In genomic region chr4:139018976-139019375, GRCm38 (mm10) we compare ENCODE assay signal across 22 mouse cellular contexts. TPM values are rescaled to one million over a fixed set of nuclear protein-coding genes. Genes with fewer than 3 reads are reported as not detected.
DNase-seq lines count a peak whose midpoint lies in the region; ATAC-seq and TF ChIP-seq lines count a peak whose summit lies in the region.
"Had no signal": no experiment of that assay in that cellular context is flagged by ENCODE, and none has a peak within 500 bp of the region (broad histone marks: within the 10 kb centered on the region; RNA-seq: fewer than 3 reads in every experiment).

No protein-coding gene starts in this region.

- no peaks in the 10 kb centered on the region for H3K36me3 ChIP-seq in forebrain, embryonic 14.5 days (ENCODE audit: control insufficient read depth, insufficient read depth, low read length)
- no peaks in the 10 kb centered on the region for H3K36me3 ChIP-seq in forebrain, embryonic 10.5 days (replicated peaks)
- H3K36me3 ChIP-seq in midbrain, embryonic 13.5 days: no peaks in the 10 kb centered on the region
- no peaks in the 10 kb centered on the region for H3K36me3 ChIP-seq in midbrain, postnatal 0 days (ENCODE audit: insufficient read depth, low read length)
- H3K36me3 ChIP-seq in hindbrain, embryonic 15.5 days: no peaks in the 10 kb centered on the region
- H3K36me3 ChIP-seq: limb, embryonic 13.5 days; stomach, embryonic 15.5 days had no signal

- no peak overlapping the region for H3K27ac ChIP-seq in forebrain, embryonic 14.5 days (ENCODE audit: low read depth, low read length)
- no peak overlapping the region for H3K27ac ChIP-seq in forebrain, embryonic 10.5 days
- H3K27ac ChIP-seq in midbrain, embryonic 13.5 days: peak overlapping the region; percentile 16; the same call in 1 of the 2 replicates
- no peak overlapping the region for H3K27ac ChIP-seq in midbrain, postnatal 0 days (ENCODE audit: low read depth, low read length)
- H3K27ac ChIP-seq in hindbrain, embryonic 15.5 days (replicated peaks): 0 out of 2 replicates have a peak overlapping the region, but pooled peaks have one; percentile 0
- H3K27ac ChIP-seq: heart, embryonic 10.5 days; limb, embryonic 13.5 days; stomach, embryonic 15.5 days had no signal

- ATAC-seq in forebrain, embryonic 14.5 days: no peak
- no peak for ATAC-seq in midbrain, embryonic 13.5 days
- no peak for ATAC-seq in midbrain, postnatal 0 days (ENCODE audit: low FRiP score)
- no peak for ATAC-seq in hindbrain, embryonic 15.5 days (ENCODE audit: low FRiP score, low read depth)

- peak; percentile 45 for DNase-seq in forebrain, embryonic 14.5 days (ENCODE audit: low spot score)
- DNase-seq in forebrain, embryonic 10.5 days (ENCODE audit: extremely low spot score, low spot score): no peak
- no peak for DNase-seq in midbrain, postnatal 0 days (ENCODE audit: low spot score)
- no peak for DNase-seq in lung, postnatal 4 days
- no peak for DNase-seq in thymus, adult 18-20 months
- DNase-seq: adrenal gland, postnatal 25 days; cerebellum, adult 9-10 months; heart, postnatal 14 days; kidney, postnatal 14 days; lung, postnatal 14 days; thymus, postnatal 14 days had no signal

- H3K4me2 ChIP-seq in forebrain, embryonic 14.5 days (ENCODE audit: low read length): no peak overlapping the region
- H3K4me2 ChIP-seq in midbrain, embryonic 13.5 days (replicated peaks): no peak overlapping the region
- H3K4me2 ChIP-seq in midbrain, postnatal 0 days (ENCODE audit: low read depth, low read length, poor library complexity, severe bottlenecking): no peak overlapping the region
- no peak overlapping the region for H3K4me2 ChIP-seq in hindbrain, embryonic 15.5 days
- H3K4me2 ChIP-seq: limb, embryonic 13.5 days; stomach, embryonic 15.5 days had no signal

- H3K4me3 ChIP-seq in forebrain, embryonic 14.5 days (ENCODE audit: low read depth, low read length): no peak overlapping the region
- no peak overlapping the region for H3K4me3 ChIP-seq in forebrain, embryonic 10.5 days
- H3K4me3 ChIP-seq in midbrain, embryonic 13.5 days (replicated peaks): no peak overlapping the region
- no peak overlapping the region for H3K4me3 ChIP-seq in midbrain, postnatal 0 days (ENCODE audit: low read depth, low read length)
- H3K4me3 ChIP-seq in hindbrain, embryonic 15.5 days: no peak overlapping the region
- H3K4me3 ChIP-seq: heart, embryonic 10.5 days; limb, embryonic 13.5 days; stomach, embryonic 15.5 days had no signal

- H3K4me1 ChIP-seq in forebrain, embryonic 14.5 days (ENCODE audit: control insufficient read depth, insufficient read depth, low read length): no peaks in the 10 kb centered on the region
- H3K4me1 ChIP-seq in forebrain, embryonic 10.5 days: peaks cover under 1% of the 10 kb centered on the region
- H3K4me1 ChIP-seq in midbrain, embryonic 13.5 days (replicated peaks): peaks cover 7% of the 10 kb centered on the region
- H3K4me1 ChIP-seq in midbrain, postnatal 0 days (ENCODE audit: insufficient read depth, low read length): no peaks in the 10 kb centered on the region
- H3K4me1 ChIP-seq in hindbrain, embryonic 15.5 days (replicated peaks): peaks cover 9% of the 10 kb centered on the region
- H3K4me1 ChIP-seq: limb, embryonic 13.5 days; stomach, embryonic 15.5 days had no signal

- no peak overlapping the region for H3K9ac ChIP-seq in forebrain, embryonic 14.5 days (ENCODE audit: low read length)
- no peak overlapping the region for H3K9ac ChIP-seq in midbrain, embryonic 13.5 days (replicated peaks)
- no peak overlapping the region for H3K9ac ChIP-seq in midbrain, postnatal 0 days (replicated peaks; ENCODE audit: low read length, poor library complexity, severe bottlenecking)
- H3K9ac ChIP-seq in hindbrain, embryonic 15.5 days: no peak overlapping the region
- H3K9ac ChIP-seq: limb, embryonic 13.5 days; stomach, embryonic 15.5 days had no signal

- TF ChIP-seq CTCF in midbrain, postnatal 0 days (IDR thresholded peaks at IDR 0.05): no peak

- H3K9me3 ChIP-seq in forebrain, embryonic 14.5 days (replicated peaks; ENCODE audit: control insufficient read depth, low read length): 0 out of 2 replicates have a peak, but pooled peaks cover 4% of the 10 kb centered on the region
- H3K9me3 ChIP-seq in forebrain, embryonic 10.5 days: peaks cover 5% of the 10 kb centered on the region; the same call in 1 of the 2 replicates
- no peaks in the 10 kb centered on the region; the same call in 1 of the 2 replicates for H3K9me3 ChIP-seq in midbrain, embryonic 13.5 days
- H3K9me3 ChIP-seq in midbrain, postnatal 0 days (ENCODE audit: low read length): no peaks in the 10 kb centered on the region
- H3K9me3 ChIP-seq in hindbrain, embryonic 15.5 days: no peaks in the 10 kb centered on the region
- H3K9me3 ChIP-seq: heart, embryonic 10.5 days; limb, embryonic 13.5 days; stomach, embryonic 15.5 days had no signal

- 53% methylated on average over 4 of the region's 4 CpGs for WGBS in forebrain, embryonic 14.5 days
- WGBS in forebrain, embryonic 10.5 days: 86% methylated on average over 4 of the region's 4 CpGs
- 44% methylated on average over 4 of the region's 4 CpGs for WGBS in midbrain, embryonic 13.5 days
- WGBS in midbrain, postnatal 0 days: 48% methylated on average over 4 of the region's 4 CpGs
- 23% methylated on average over 4 of the region's 4 CpGs for WGBS in hindbrain, embryonic 15.5 days

- no peaks in the 10 kb centered on the region for H3K27me3 ChIP-seq in forebrain, embryonic 14.5 days (replicated peaks; ENCODE audit: control insufficient read depth, insufficient read depth, low read length)
- no peaks in the 10 kb centered on the region for H3K27me3 ChIP-seq in forebrain, embryonic 10.5 days (ENCODE audit: poor library complexity, severe bottlenecking)
- no peaks in the 10 kb centered on the region for H3K27me3 ChIP-seq in midbrain, embryonic 13.5 days
- no peaks in the 10 kb centered on the region for H3K27me3 ChIP-seq in midbrain, postnatal 0 days (ENCODE audit: insufficient read depth, low read length)
- H3K27me3 ChIP-seq in hindbrain, embryonic 15.5 days: no peaks in the 10 kb centered on the region
- H3K27me3 ChIP-seq: limb, embryonic 13.5 days; stomach, embryonic 15.5 days had no signal

RNA-seq across cellular contexts. Expression of gene Tmco4, which starts 46.3 kb away (rescaled TPM):
- polyA plus RNA-seq in forebrain, embryonic 14.5 days (2014; fragmentation: Nextera tagmentation; extraction: Ambion mirVana): 0.68 and 0.70 TPM in 2 replicates
- polyA plus RNA-seq in forebrain, embryonic 10.5 days (2016; fragmentation: Nextera tagmentation; extraction: Ambion mirVana): 0.90 and 1.0 TPM in 2 replicates
- polyA plus RNA-seq in midbrain, embryonic 13.5 days (2015; fragmentation: Nextera tagmentation; extraction: Ambion mirVana): 0.36 and 0.50 TPM in 2 replicates
- 1.9 and 2.9 TPM in 2 replicates for total RNA-seq in midbrain, postnatal 0 days (2014; rRNA removed)
- polyA plus RNA-seq in midbrain, postnatal 0 days (2015; fragmentation: Nextera tagmentation; extraction: Ambion mirVana): 1.1 and 1.3 TPM in 2 replicates
- 1.0 TPM in 2 replicates for polyA plus RNA-seq in hindbrain, embryonic 15.5 days (2015; fragmentation: Nextera tagmentation; extraction: Ambion mirVana)

RNA-seq across cellular contexts. Expression of gene Rnf186, which starts 52.1 kb away (rescaled TPM):
- not detected in 2 replicates for polyA plus RNA-seq in forebrain, embryonic 14.5 days (2014; fragmentation: Nextera tagmentation; extraction: Ambion mirVana)
- polyA plus RNA-seq in forebrain, embryonic 10.5 days (2016; fragmentation: Nextera tagmentation; extraction: Ambion mirVana): not detected in 2 replicates
- 0.15 and 0.20 TPM in 2 replicates for polyA plus RNA-seq in midbrain, embryonic 13.5 days (2015; fragmentation: Nextera tagmentation; extraction: Ambion mirVana)
- not detected in 2 replicates for total RNA-seq in midbrain, postnatal 0 days (2014; rRNA removed)
- not detected in 2 replicates for polyA plus RNA-seq in midbrain, postnatal 0 days (2015; fragmentation: Nextera tagmentation; extraction: Ambion mirVana)
- polyA plus RNA-seq in hindbrain, embryonic 15.5 days (2015; fragmentation: Nextera tagmentation; extraction: Ambion mirVana): 0.12 and 0.17 TPM in 2 replicates
- total RNA-seq: adrenal gland, postnatal 25 days; gastrocnemius, postnatal 4 days; layer of hippocampus, postnatal 10 days had no signal
- polyA plus RNA-seq: embryonic facial prominence, embryonic 14.5 days had no signal

RNA-seq across cellular contexts. Expression of gene Htr6, which starts 56.4 kb away (rescaled TPM):
- 0.30 TPM in 2 replicates for polyA plus RNA-seq in forebrain, embryonic 14.5 days (2014; fragmentation: Nextera tagmentation; extraction: Ambion mirVana)
- 0.07 and 0.12 TPM in 2 replicates for polyA plus RNA-seq in forebrain, embryonic 10.5 days (2016; fragmentation: Nextera tagmentation; extraction: Ambion mirVana)
- 0.11 and 0.14 TPM in 2 replicates for polyA plus RNA-seq in midbrain, embryonic 13.5 days (2015; fragmentation: Nextera tagmentation; extraction: Ambion mirVana)
- 4.2 and 5.9 TPM in 2 replicates for total RNA-seq in midbrain, postnatal 0 days (2014; rRNA removed)
- 1.0 and 1.1 TPM in 2 replicates for polyA plus RNA-seq in midbrain, postnatal 0 days (2015; fragmentation: Nextera tagmentation; extraction: Ambion mirVana)
- 0.43 and 0.83 TPM in 2 replicates for polyA plus RNA-seq in hindbrain, embryonic 15.5 days (2015; fragmentation: Nextera tagmentation; extraction: Ambion mirVana)
- total RNA-seq: gastrocnemius, postnatal 4 days; heart, postnatal 14 days had no signal
- polyA plus RNA-seq: embryonic facial prominence, embryonic 14.5 days; heart, embryonic 10.5 days; kidney, adult 2 months; liver, embryonic 16.5 days; spleen, adult 2 months; stomach, embryonic 15.5 days had no signal

Comparison
In these comparisons a context has a peak if more than half of its experiments do, and no peak if none do; other contexts are left out.
1. H3K27ac ChIP-seq: peak in midbrain, embryonic 13.5 days (single experiment) and hindbrain, embryonic 15.5 days (single experiment); none in forebrain, embryonic 14.5 days (single experiment), forebrain, embryonic 10.5 days (single experiment) and midbrain, postnatal 0 days (single experiment).